Mouse (Mus musculus) layer of hippocampus, adult 2 months (tissue): ENCODE measurements around the gene Naa50. TPM values are rescaled to one million over a fixed set of nuclear protein-coding genes. Genes with fewer than 3 reads are reported as not detected.
A peak's percentile ranks its signal among the peaks of the same experiment; 100 is the strongest.

ENCODE experiments used
- DNase-seq, 2 experiments: peaks; one replicate each; pipeline ENCODE4 v3.0.0; 2022; ENCODE audit warnings: low spot score in 2 of 2
- H3K27ac ChIP-seq: fragments of 200-600 bp; 2 replicates; pipeline ENCODE4 v1.8.1; 2022
- H3K4me3 ChIP-seq: fragments of 200-600 bp; 2 replicates; pipeline ENCODE4 v1.8.1; 2022; ENCODE audit warnings: mild to moderate bottlenecking
- CTCF ChIP-seq: fragments of 200-600 bp; conservative IDR thresholded peaks from 2 replicates; pipeline ENCODE4 v1.8.1; 2022; ENCODE audit warnings: antibody characterized with exemption, mild to moderate bottlenecking, moderate library complexity
- long read RNA-seq, 2 experiments: library from polyadenylated mRNA; stranded (forward); transcript quantifications; one replicate each; pipeline ENCODE4 v2.0.0; 2021; ENCODE audit warnings: borderline mapping rate in 2 of 2
- total RNA-seq, 2 experiments: library from RNA; stranded (reverse); gene quantifications; 2 replicates each; pipeline ENCODE4 v1.2.3; 2021

Gene Naa50
- total RNA-seq: 10 to 100 TPM; 59.2 to 61.1 TPM
- long read RNA-seq, experiment 1, full-length matches to known transcripts: 49 of 54 reads
- long read RNA-seq, experiment 1, partial matches to known transcripts: 3 of 54 reads
- long read RNA-seq, experiment 1, other reads (novel, unspliced or antisense): 2 of 54 reads
- long read RNA-seq, experiment 2, full-length matches to known transcripts: 66 of 75 reads
- long read RNA-seq, experiment 2, partial matches to known transcripts: 1 of 75 reads
- long read RNA-seq, experiment 2, other reads (novel, unspliced or antisense): 8 of 75 reads

DNA sequence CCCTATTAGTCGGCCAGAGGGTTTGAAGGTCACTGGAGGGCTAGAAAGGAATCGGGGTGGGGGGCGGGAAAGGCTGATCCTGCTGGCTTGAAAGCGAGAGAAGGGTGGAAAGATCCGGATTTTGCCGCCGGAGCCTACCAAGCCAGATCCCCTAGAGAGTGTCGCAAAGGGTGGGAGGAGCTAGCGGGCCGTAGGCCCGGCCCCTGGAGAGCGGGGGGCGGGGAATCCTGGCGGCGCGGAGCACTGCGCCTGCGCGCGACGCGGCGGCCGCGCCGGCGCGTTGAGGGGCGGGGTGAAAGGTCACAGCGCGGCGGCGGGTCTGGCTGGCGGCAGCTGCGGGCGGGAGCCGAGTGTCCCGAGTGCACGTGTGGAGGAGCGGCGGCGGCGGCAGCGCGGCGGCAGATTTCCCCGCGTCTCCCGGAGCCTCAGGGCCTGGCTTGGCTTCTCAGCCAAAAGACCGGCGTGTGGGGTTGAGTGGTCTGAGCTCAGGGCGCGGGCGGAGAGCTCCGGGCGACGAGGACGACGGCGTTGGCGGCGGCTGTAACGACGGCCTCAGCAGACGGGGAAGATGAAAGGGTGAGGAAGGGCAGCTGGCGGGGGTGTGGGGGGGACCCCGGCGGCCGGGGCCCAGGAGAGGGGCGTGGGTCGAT, at the start of gene Naa50, which contains the start of gene Atp6v1a:
Naa50 (plus strand) TSS at position 295 of the 650 bp plus-strand sequence.
Atp6v1a (minus strand) TSS at position 170 of the 650 bp plus-strand sequence.
- no peak for TF ChIP-seq CTCF
- DNase-seq: peak; percentile 90
- peak within 1 kb of the TSS; percentile 87 for H3K4me3 ChIP-seq
- H3K27ac ChIP-seq: peak within 1 kb of the TSS; percentile 100

DNA sequence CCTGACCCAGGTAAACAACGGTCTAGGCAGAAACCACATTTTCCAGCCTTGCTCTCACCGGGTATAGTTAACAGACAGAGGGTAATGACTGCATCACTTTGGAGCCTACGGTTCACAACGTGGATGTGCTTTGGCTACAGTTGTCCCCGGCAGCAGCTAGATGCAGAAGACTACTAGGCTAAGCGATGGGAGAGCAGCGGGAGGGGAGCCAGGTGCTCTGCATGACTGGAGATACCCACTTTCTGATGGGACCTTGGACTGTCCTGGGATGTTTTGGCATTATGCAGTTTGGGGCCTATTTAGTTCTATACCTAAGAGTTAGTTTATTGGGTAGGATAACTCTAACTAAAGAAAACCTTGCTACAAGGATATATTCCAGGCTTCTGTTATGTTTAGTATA, 40.3 kb upstream of the Naa50 start:
- no peak for DNase-seq
- Histone ChIP-seq H3K27ac (no peak overlapping the region), H3K4me3 (no peak overlapping the region)
- no peak for TF ChIP-seq CTCF

DNA sequence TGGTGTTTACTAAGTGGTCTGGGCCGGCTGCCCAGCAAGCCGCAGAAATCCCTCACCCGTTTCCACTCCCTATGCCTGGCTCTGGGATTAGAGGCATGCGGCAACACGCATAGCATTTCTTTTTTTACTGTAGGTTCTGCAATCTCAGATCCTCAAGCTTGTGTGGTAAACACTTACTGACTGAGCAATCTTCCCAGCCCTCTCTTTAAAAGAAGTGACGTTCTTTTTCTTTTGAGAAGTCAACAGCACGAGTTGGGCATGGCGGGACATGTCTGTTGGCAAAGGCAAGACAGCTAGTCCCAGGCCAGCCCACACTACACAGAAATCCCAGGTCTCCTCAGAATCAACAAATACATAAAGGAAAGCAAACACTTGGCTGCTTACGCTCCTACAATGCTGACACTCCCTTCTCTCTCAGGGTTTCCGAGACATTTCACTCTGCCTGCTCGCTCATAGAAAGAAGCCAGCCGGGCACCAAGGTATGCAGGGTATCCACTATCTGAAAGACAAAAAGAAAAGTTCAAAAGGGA, 38.4 kb upstream of the Naa50 start:
- TF ChIP-seq CTCF: no peak
- H3K4me3 ChIP-seq: no peak overlapping the region
- DNase-seq: no peak
- H3K27ac ChIP-seq: no peak overlapping the region

DNA sequence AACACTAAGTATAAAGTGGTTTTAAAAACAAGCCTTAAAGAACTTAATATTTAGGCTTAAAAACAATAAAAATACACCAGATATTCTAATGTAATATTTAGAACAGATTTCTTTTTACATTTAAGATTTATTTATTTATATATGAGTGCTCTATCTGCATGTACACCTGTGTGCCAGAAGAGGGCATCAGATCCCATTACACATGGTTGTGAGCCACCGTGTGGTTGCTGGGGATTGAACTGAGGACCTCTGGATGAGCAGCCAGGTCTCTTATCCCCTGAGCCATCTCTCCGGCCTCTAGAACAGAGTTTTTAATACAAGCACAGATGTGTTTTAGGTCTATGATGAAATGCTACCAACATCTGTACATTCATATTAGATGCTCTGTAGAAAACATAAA, 36.7 kb upstream of the Naa50 start:
- H3K27ac ChIP-seq: no peak overlapping the region
- peak; percentile 62 for TF ChIP-seq CTCF
- no peak overlapping the region for H3K4me3 ChIP-seq
- no peak for DNase-seq

DNA sequence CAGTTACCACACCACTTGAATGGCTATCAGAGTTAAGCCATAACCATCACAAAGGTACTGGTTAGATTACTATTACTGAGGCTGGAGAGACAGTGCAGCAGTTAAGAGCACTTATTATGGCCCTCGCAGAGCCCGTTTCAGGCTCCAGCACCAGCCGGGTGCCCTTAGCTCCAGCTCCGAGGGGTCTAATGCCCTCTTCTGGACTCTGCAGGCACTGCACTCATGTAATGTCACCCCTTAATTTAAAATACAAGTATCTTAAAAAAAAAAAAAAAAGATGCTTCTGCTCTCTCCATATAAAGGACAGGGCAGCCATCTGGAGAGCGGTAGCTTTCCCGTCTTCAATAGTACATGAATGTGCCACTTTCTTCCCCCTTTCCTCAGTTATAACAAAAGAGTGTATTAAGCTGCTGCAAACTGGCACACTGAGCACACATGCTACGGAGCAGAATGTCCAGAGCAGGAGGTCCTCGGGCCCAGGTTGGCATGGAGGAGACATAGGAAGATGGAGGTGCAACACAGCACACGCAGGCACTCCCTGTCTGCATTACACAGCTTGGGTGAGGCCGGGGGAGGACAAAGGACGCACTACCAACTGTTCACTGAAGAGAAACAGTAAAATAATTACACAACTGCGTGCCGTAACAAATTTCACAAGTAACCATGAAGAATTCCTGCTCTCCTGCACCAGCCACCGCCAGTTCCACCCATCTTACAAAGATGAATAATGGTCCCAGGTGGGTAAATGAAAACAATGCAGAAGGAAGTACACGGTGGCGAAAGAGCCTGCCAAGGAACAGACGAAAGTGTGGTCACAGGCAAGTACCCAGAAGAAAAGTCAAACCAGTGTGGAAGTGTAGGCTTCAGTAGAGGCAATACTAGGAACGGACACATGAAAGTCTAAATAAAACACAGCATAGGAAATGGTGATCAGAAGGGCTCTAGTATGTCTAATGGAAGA, 35.5 kb upstream of the Naa50 start:
- H3K4me3 ChIP-seq: no peak overlapping the region
- TF ChIP-seq CTCF: peak; percentile 65
- H3K27ac ChIP-seq: no peak overlapping the region; the same call in 1 of the 2 replicates
- DNase-seq: no peak

DNA sequence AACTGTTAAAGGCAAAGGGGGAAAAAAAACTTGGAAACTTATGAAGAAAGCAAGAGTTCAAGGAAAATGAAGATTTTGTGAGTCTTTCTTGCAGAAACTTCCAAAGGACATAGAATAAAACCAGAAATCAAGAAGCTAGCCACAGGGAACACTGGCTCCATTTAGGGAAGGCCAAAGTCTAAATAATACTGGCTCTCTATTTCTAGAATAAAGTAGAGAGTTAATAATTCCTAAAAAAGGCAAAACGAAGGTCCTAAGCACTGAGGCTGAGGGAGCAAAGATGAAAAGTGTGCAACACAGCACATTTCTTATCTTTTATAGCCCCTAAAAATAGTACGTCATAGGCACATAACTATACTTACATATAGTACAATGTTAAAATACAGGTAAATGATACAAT, 34.4 kb upstream of the Naa50 start:
- no peak overlapping the region for H3K27ac ChIP-seq
- no peak for TF ChIP-seq CTCF
- H3K4me3 ChIP-seq: no peak overlapping the region
- no peak for DNase-seq

DNA sequence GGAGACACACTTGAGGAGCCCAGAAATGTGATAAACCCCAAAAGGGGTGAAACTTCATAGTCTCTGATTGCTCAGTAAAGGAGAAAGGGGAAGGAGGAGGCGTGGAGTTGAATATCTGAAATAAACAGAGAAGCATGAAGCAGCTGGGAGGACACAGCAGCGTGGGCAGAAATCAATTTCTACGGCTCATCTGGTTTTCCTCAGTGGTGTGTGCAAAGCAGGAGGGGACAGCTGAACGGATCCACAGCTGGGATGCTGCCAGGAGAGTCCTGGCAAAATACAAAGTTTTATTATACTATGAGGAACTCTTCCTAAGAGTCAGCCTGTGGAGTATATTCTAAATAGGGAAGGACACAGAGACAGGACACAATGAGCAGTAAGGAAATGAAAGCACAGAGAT, 30.6 kb upstream of the Naa50 start:
- H3K27ac ChIP-seq: peak overlapping the region; percentile 49; the same call in 1 of the 2 replicates
- TF ChIP-seq CTCF: no peak
- DNase-seq: peak; percentile 56 to 66
- H3K4me3 ChIP-seq: no peak overlapping the region

DNA sequence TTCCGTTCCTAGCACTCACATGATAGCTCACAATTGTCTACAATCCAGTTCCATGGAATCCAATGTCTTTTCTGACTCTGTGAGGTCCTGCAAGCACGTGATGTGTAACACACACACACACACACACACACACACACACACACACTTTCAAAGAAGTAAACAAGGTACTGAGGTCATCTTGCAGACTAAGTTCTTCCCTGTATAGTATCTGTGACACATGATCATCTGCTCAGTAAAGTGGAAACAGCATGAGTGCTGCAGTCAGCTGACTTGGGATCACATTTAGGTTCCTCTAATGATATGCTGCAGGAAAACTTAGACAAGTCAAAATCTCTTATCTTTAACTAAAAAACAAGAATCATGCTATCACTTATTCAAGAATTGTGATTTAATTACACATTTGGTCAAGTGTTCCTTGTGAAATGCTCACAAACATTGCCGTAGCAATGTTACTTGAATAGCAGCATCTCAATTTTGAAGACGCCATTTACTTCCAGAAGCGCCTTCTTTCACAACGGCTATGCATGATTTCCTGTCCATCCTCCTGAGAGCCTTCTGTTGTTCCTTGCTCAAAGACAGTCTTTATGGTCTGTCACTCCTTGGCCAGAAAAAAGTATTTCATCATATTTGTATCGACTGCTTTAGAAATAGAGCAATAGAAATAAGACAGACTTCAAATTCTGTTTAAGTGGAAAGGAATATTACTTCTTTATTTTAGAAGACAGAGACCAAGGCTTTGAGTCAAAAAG, 19.7 kb upstream of the Naa50 start:
- DNase-seq: no peak
- Histone ChIP-seq H3K27ac (peak overlapping the region; percentile 43), H3K4me3 (no peak overlapping the region)
- no peak for TF ChIP-seq CTCF

DNA sequence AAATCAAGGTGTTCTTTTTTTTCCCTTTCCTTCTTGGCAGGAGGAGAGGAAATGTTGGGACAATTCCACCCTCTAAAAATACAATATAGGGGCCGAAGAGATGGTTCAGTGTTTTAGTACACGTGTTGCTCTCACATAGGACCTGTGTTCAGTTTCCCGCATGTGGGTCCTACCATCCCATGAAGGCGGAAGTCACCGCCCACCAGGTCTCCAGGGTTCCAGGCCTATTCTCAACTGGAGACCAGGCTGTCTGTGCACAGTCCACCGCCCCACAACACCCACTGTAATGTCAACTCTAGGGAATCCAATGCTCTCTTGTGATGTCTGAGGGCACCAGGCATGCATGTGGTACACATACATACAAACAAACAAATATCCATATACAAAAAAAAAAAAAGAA, 17.5 kb upstream of the Naa50 start:
- Histone ChIP-seq H3K4me3 (no peak overlapping the region; the same call in 1 of the 2 replicates), H3K27ac (peak overlapping the region; percentile 95)
- TF ChIP-seq CTCF: no peak
- no peak for DNase-seq

DNA sequence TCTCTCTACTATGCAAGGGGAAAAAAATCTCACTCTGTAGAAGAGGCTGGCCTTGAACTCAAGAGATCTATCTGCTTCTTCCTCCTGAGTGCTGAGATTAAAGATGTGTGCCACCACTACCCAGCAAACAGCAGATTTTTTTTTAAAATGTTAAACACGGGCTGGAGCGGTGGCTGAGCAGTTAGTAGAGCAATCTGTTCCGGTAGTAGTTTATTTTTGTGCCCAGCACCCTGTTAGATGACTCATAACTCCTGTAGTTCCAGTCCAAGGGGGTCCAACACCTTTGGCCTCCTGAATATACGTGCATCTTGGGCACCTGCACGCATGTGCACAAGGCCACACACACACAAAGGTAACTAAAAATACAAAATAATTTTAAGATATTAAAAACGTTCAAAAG, 17.1 kb upstream of the Naa50 start:
- Histone ChIP-seq H3K4me3 (peak overlapping the region; percentile 25; the same call in 1 of the 2 replicates), H3K27ac (peak overlapping the region; percentile 95)
- TF ChIP-seq CTCF: no peak
- DNase-seq: peak in 1 of 2 experiments; percentile 15

DNA sequence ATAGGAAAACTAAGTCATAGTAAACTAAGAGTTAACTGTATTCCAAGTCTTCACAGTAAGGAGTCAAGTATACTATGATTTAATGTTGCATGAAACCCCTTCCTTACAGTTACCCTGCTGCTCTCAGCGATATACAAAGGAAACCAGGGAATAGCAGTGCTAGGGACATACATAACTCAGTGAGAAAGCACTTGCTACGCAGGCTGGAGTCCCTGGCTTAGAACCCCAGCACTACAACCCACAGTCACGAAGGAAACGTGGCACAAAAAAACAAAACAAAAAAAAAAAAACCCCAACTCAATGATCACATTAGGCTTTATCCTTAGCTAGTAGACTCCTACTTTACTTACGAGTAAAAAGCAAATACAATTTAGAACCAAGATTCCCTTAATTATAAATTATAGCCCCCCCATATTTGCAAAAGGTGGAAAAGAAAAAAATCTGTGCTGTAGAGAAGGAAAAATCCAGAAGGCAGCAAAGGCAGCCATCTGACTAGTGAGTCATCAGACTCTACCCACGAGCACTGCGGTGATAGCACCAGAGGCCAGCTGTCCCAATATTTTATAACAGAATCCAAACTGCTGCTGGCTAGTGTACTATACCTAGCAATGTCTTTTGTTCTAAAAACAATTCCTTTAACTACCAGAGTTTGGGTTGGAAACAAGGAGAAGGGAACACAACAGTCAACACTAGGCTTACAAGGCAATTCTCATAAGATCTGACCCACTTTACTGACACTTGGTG, 16.5 kb upstream of the Naa50 start:
- no peak for TF ChIP-seq CTCF
- Histone ChIP-seq H3K27ac (peak overlapping the region; percentile 95), H3K4me3 (peak overlapping the region; percentile 25; the same call in 1 of the 2 replicates)
- peak; percentile 67 to 82 for DNase-seq
